Mouse (Mus musculus) megakaryocyte, adult 5-6 weeks (primary cell): ENCODE measurements at regions not wholly inside any gene's neighbourhood (a gene's known extent, or its start where the extent isn't known, plus 50 kb on each side); places are given as distances from the start of the nearest gene placed in this dataset.

Experiments
- ATAC-seq: 2 replicates; pipeline ENCODE4 v1.8.0; 2016; ENCODE audit warnings: mild to moderate bottlenecking, inconsistent platforms; ENCODE audit not compliant: poor library complexity, severe bottlenecking

DNA sequence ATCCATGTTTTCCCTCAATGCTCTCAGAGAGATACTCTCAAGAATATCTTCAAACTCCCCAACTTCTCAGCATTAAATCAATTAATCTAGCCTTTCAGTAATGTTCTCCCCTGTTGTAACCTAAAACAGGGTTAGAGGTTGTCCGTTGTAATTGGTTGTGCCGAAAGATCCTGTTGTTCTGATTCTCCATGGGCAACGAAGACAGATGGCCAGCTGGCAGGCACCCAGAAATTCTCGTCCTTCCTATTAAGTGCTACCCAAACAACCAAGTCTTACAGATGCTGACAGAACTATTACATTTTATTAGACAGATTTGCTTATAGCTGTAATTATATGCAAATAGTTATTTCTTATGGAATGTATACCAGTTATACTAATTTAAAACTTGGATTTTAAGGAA, 225.9 kb upstream of the Tacr3 start:
- no peak for ATAC-seq

DNA sequence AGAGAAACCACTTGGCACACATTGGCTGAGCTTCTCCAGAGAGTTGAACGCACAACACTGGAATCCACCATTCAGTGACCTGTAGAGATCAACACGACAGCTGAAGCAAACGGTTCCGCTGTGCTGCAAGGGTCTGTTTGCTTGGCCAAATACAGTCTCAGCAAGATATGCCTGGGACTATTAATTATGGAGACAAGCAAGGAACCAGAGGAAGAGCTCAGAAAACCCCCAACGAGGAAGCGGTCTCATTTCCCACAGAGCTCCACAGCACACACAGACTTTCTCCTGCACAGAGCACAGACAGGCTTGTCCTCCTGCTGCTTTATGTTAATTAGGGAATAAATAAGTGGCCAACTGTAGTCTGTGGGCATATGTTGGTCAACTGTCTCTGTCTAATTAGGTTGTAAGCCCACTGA, 223.4 kb upstream of the Tacr3 start:
- no peak for ATAC-seq

DNA sequence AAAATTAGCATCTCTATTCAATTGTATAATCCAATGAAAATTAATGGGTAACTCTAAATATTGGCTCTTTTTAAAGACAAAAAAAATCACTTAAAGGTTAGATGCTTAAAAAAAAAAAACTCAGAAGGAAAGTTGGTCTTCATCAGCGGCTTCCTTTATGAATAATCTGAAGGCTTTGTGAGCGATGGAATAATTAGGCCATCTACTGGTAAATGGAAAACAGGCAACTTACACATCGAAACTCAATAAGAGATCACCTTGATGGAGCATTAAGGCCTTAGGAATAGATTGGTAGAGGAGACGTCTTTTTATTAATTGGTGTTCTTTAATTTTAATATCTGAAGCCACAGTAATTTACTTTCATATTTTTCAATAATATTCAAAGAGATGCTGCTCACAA, 218.6 kb upstream of the Tacr3 start:
- ATAC-seq, result no peak

DNA sequence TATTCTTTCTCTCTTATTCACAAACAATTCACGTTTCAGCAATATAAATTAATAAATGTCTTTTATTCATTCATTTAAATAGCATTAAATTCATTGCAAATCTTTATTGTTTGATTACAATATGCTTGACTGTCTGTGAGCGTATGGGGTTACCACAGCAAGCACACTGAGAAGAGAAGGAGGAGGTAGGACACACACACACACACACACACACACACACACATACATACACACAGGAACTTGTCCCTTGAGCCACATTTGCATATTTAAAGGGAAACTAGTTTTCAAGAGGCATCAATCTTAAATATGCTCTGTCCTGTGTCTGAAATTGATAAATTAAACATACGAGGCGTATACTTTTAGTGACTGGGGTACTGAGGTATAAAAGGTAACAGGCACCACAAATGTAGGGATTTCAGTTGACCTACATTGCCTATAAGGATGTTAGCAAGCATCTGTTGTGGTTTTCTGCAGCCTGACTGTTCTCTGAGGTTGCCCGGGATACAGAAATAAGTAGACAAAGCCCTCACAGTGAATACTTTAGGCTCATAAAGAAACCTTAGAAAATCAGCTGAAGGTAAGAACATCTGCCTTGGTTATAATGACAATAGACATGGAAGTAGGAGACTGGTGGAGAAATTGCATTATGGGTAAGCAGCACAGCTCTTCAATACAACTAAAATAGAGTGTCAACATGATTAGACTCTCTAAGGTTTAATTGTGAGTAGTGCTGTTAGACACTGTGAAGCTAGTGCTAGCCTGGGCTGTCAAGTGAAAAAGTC, 217.1 kb upstream of the Tacr3 start:
- ATAC-seq, result no peak

DNA sequence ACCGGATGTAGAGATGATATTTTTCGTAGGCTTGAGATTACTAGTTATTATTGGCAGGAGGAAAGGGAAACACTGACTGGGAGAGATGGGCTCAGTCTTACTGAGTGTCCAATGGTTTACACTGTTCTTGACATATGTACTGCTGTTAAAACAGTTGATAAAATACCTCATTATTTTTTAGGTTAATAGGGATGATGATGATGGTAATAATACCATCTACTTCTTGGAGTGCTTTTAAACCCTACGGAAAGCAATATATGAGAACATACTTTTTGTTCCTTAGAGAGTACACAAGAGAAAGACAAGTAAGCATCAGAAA, 216.6 kb upstream of the Tacr3 start:
- ATAC-seq, result no peak

DNA sequence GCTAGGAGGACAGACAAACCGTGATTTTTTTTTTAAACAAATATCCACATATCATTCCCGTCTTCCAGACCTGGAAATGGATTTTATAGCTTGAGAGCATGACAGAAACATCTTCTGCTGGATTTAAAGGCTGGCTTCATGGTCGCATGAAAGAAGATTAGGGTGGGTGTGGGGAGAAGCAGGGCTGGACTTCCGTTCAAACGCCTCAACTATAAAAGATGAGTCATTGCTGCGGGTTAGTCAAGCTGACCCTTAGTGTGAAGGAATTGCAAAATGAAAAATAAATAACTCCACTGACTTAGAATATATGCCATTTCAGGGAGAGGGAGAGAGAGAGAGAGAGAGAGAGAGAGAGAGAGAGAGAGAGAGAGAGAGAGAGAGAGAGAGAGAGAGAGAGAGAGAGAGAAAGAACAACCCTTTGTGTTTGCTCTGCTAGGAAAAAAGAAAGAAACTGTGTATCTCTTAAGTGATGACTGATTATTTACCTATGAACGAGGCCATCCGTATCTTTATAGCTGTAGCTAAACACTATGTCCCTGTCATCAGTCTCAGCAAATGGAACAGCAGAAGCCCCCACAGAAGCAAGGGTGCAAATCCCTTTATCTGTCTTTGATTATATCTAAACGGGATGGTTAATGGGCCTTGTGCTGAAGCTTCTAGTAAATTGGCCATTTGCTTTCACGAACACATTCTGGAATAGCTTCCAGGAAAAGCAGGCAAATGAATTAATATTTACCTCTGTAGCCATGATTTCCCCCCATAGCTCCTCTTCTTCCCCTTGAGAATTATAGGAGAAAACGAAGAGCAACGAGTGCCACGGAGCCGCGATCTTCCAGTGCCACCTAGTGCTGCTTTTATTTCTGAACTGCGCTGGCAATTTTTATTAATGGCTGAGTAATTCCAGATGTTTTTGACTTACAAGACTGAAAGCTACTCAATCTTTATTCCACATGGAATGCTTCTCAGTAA, 199.4 kb upstream of the Tacr3 start:
- ATAC-seq, result no peak

DNA sequence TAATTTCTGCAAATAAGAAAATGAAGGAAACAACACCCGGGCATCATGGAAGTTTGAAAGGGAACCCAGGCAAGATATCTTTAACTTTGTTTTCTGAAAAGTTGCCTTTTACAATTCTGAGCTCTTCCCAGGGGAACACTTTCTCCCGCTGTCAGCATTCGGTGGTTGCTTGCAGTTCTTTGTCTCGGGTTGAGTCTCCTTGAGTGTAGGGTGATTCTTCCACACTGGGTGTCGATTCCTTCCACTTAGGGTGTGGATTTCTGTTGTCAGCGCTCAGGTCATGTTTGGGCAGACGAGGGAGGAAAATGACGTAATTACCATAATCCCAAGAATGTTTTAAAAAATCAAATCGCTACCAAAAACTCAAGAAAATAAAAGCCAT, 198.7 kb upstream of the Tacr3 start:
- no peak for ATAC-seq

DNA sequence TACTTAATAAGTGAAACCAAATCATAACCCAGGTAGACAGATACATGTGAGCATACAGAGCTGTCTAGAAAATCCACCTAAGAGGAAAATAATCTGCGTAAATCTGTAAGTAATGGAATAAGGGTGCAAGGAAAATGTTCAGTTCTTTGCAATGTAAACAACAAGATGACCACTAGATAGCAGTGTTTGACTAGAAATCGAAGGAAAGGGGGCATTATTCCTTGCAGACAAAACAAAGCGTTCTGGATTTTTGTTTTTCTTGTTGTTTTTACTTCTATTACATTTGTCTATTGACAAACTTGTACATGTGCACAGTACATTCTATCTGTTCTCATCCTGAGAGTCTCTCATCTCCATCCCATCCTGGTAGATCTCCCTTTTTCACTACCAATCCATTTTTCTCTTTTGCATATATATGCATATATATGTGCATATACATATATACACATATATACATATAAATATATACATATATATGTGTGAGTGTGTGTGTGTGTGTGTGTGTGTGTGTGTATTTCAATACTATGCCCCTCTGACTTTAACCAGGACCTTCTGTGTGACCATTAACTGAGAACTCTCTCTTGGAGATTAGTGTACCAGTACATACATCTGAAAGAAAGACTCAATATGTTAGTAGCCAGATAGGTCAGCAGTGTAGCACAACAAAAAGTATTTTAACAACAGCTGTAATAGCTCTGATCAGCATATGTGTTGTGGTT, 179.9 kb upstream of the Tacr3 start:
- no peak for ATAC-seq

DNA sequence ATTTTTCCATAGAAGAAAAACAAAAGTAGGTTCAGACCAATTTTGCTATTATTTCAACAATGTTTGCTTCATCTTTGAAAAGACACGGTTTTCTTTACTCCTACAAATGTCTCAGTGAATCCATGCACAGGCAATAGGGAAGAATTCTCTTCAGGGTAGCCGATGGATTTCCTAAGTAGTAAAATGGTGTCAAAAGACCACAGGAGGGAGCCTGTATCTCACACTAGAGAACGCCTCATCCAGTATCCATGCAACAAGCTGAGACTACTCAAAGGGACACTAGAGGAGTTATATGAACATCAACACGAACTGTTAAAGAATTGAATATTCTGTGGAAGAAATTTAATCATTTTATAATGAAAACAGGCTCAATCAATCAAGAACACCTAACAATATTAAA, 174.8 kb upstream of the Tacr3 start:
- no peak for ATAC-seq

DNA sequence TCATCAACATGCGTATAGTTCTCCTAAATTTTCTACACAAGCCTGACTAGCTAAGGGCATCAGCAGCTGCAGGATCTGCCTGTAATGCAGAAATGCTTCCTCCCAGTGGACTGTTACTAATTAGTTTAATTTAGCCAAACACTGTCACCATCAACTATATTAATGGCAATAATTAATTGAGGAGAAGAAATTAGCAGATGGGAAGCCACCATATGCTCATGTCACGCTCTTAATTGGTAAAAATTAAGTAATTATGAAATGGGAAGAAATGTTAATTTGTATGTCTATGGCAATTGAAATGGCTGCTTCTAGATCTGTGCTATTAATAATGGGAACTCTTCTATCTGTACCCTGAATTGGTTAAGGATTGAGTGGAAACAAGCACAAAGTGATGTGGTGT, 133.9 kb upstream of the Tacr3 start:
- no peak for ATAC-seq

DNA sequence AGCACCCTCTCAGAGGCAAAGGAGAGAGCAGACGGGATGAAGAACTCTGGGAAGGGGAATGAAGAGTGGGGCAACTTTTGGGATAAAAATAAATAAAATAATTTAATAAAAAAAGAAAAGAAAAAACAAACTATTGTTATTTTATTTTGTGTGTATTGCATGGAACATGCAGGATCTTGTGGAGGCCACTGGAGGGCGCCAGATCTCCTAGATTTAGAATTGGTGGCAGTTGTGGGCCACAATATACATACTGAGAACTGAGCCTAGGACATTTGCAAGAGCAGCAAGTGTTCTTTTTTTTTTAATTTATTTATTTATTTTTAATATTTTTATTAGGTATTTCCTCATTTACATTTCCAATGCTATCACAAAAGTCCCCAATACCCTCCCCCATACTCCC, 110.2 kb upstream of the Tacr3 start:
- no peak for ATAC-seq

DNA sequence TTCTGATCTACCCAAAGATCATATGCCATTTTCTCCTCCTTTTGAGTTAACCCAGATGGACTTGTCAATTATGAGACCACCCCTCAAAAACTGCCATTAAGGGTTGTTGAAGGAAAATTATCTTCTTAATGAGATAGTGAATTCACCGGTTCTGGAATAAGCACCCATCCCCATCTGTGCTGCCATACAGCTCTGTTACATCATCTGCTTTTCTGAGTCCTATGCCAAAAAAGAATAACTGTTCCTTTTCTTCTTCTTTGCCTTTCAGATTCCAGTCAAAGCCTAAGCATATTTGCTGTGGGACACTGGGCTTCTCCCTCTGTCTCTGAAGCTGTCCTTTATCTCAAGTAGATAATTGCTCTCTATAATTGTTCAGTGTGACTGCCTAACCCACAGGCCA, 93.1 kb upstream of the Tacr3 start:
- ATAC-seq, result no peak

DNA sequence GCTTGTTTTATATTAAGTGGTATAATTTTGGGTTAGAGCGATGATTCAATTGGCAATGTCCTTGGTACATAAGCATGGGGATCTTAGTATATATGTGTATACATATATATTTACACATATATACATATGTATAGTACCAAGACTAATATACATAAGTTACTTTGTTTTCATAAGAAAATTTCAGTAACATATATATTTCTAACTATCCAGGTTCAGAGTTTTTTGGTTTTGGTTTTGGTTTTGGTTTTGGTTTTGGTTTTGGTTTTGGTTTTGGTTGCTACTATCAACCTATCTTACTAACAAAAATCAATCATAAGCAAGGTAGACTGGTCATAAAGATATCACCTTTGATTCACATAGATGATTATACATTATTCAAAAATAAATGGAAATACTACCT, 67.7 kb upstream of the Tacr3 start:
- no peak for ATAC-seq

DNA sequence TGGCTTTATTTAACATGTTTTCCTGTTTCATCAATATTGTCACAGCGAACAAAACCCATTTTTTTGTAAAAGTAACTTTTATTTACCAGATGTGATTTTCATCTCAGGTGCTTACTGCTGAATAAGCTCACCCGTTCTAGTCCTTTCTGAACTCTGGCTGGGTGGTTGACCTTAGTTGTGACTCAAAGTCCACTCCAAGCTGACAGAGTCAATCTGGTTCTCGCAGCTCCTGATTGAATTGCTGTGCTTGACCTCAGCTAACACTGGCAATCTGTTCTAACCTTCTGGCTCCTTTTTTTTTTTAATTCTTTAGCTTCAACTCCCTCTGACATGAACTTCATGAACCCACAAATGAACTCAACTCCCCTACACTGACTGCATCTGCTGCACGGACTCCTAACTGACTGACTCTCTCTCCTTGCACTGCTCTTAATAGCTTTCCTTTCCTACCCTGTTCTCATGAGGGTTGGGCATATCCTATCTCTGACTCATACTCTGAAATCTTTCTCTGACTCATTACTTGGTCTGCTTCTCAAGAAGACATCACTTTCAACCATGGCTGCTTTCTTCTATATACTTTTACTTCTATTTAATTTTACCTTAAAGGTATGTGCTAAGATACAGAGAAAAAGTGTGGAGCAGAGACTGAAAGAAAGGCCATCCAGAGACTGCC, 65.4 kb upstream of the Tacr3 start:
- no peak for ATAC-seq
